Mouse (Mus musculus): Measurements from ENCODE around the gene Plekhd1. TPM values are rescaled to one million over a fixed set of nuclear protein-coding genes. Genes with fewer than 3 reads are reported as not detected.

Plekhd1 gene
- 5.6 and 6.9 TPM in 2 replicates for polyA plus RNA-seq (2015; fragmentation: Nextera tagmentation; extraction: Ambion mirVana)

DNA sequence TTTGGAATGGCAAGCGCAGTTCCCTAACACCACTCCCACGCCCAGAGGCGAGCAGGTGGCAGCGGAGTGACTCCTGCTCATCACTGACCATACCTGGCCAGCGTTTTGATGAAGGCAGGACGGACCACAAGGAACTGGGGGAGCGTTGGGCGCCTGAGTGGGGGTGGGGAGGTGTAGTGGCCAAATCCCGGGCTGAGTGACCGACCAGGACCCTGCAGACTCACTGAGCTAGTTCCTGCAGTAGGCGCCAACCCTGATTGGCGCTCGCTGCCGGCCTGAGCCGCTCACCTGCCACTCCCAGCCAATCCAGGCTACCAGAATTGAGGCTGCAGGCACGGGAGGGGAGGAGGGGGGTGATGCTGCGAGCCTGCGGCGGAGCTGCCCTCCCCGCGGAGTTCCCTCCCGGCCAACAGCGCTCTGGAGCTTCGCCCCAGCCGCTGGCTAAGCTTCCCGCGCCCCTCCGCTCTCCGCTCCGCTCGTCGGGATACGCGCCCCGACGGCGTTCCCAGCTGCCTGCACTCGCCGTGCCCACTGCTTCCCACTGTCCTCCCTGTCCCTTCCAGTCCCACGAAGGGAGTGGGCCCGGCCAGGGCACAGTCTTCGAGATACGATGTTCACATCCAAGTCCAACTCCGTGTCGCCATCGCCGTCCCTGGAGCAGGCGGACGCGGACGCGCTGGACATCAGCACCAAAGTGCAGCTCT, at the start of gene Plekhd1:
Plekhd1 (plus strand) TSS at position 323 of the 704 bp plus-strand sequence.
- H3K36me3 ChIP-seq, result no peaks in the 10 kb centered on the region
- ATAC-seq (ENCODE audit: insufficient read depth, low FRiP score, low read depth), result peak; percentile 80
- peak within 1 kb of the TSS; percentile 40 for H3K9ac ChIP-seq
- WGBS, result 2% methylated on average over 44 of the region's 52 CpGs
- no peaks in the 10 kb centered on the region for H3K9me3 ChIP-seq
- peaks cover 28% of the 10 kb centered on the region for H3K27me3 ChIP-seq (replicated peaks)
- H3K4me2 ChIP-seq, result peak within 1 kb of the TSS; percentile 83
- H3K27ac ChIP-seq, result no peak within 1 kb of the TSS
- peak within 1 kb of the TSS; percentile 47 for H3K4me3 ChIP-seq (replicated peaks)
- peaks cover 17% of the 10 kb centered on the region for H3K4me1 ChIP-seq

- H3K9me3 ChIP-seq, result no peaks in the 10 kb centered on the region
- H3K27me3 ChIP-seq (replicated peaks), result no peaks in the 10 kb centered on the region
- H3K36me3 ChIP-seq, result peaks cover 16% of the 10 kb centered on the region
- peak; percentile 65 for ATAC-seq (ENCODE audit: insufficient read depth, low FRiP score, low read depth)
- peaks cover 17% of the 10 kb centered on the region; the same call in 1 of the 2 replicates for H3K4me1 ChIP-seq
- peak overlapping the region; percentile 87 for H3K9ac ChIP-seq
- peak overlapping the region; percentile 80 for H3K4me2 ChIP-seq
- peak overlapping the region; percentile 90 for H3K27ac ChIP-seq
- WGBS, result 3% methylated on average over 48 of the region's 48 CpGs
- peak overlapping the region; percentile 73 for H3K4me3 ChIP-seq (replicated peaks)
These were observed 49.4 kb upstream of the Plekhd1 start for GRCm38 (mm10) chr12:80642725-80643692.

GRCm38 (mm10) chr12:80643693-80644505, 48.5 kb upstream of the Plekhd1 start, which contains the start of the genes Slc39a9 and Erh:
Gene Slc39a9, plus strand, starts transcription at chr12:80643883.
Gene Erh, minus strand, starts transcription at chr12:80644341.
- ATAC-seq (ENCODE audit: insufficient read depth, low FRiP score, low read depth), result peak; percentile 95
- Histone ChIP-seq H3K27me3 (replicated peaks) (no peaks in the 10 kb centered on the region), H3K36me3 (peaks cover 11% of the 10 kb centered on the region), H3K9me3 (no peaks in the 10 kb centered on the region), H3K4me1 (peaks cover 17% of the 10 kb centered on the region; the same call in 1 of the 2 replicates), H3K4me3 (replicated peaks) (peak within 1 kb of the TSS; percentile 73), H3K4me2 (peak within 1 kb of the TSS; percentile 80), H3K9ac (peak within 1 kb of the TSS; percentile 87), H3K27ac (peak within 1 kb of the TSS; percentile 90)
- under 1% methylated on average over 50 of the region's 50 CpGs for WGBS

DNA sequence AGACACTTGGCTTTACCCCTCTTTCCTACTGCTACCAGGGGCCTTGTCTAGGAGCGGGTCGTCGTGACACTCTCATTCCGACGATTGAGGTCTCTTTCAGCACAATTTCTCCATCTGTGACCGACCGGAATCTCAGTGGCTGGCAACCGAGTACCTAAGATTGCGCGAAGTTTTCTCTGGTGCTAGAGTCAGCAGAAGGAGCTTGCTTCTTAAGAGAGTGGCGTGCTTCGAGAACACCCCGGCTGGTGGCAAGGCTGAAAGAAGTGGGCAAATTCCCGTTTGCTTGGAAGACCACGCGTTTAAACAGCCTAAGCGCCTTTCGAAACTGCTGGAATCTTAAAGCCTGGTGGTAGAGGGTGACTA, 47.9 kb upstream of the Plekhd1 start:
- Histone ChIP-seq H3K27me3 (replicated peaks) (no peaks in the 10 kb centered on the region), H3K27ac (peak overlapping the region; percentile 46; the same call in 1 of the 2 replicates), H3K4me2 (peak overlapping the region; percentile 68), H3K4me1 (peaks cover 17% of the 10 kb centered on the region; the same call in 1 of the 2 replicates), H3K9me3 (no peaks in the 10 kb centered on the region), H3K9ac (peak overlapping the region; percentile 35), H3K36me3 (peaks cover 7% of the 10 kb centered on the region), H3K4me3 (replicated peaks) (peak overlapping the region; percentile 73)
- no peak for ATAC-seq (ENCODE audit: insufficient read depth, low FRiP score, low read depth)
- WGBS, result 6% methylated on average over 18 of the region's 18 CpGs

GRCm38 (mm10) chr12:80646377-80646776, 46.0 kb upstream of the Plekhd1 start:
- 88% methylated on average over 3 of the region's 3 CpGs for WGBS
- Histone ChIP-seq H3K36me3 (no peaks in the 10 kb centered on the region), H3K4me3 (replicated peaks) (0 out of 2 replicates have a peak overlapping the region, but pooled peaks have one; percentile 23), H3K4me2 (peak overlapping the region; percentile 68), H3K9ac (no peak overlapping the region), H3K9me3 (no peaks in the 10 kb centered on the region), H3K27me3 (replicated peaks) (no peaks in the 10 kb centered on the region), H3K4me1 (peaks cover 17% of the 10 kb centered on the region; the same call in 1 of the 2 replicates), H3K27ac (no peak overlapping the region)
- ATAC-seq (ENCODE audit: insufficient read depth, low FRiP score, low read depth), result no peak

DNA sequence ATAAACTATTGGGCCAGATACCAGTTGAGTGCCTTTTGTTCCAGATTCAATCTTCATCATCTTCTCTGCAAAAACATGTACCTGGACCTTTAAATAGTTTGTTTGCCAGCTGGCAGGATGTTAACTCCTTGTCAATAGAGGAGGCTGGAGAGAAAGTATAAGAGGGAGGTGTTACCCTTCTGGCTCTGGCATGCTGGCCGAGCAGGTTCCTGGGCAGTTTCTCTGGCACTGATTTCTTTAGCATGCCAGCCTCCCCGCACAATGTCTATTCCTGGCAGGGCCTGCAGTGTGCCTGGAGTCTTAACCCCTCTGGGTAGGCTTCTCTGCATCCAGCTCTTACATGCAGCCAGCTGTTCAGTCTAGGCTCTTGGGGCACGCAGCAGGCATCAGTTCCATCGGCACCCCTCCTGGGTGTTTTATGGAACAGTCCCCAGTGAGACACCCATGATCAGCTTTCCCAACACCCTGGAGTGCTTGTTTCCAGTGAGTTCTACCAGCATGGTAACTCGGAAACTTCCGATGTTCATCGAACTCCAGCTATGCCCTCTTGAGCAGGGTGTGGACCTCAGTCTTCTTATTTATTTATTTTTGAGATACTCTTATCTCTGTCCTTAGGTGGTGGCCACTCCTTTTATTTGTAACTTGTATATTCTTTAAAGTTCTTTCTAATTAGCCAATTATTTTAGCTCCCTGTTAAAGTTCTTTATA, 38.3 kb upstream of the Plekhd1 start:
- H3K27ac ChIP-seq, result 0 out of 2 replicates have a peak overlapping the region, but pooled peaks have one; percentile 38
- ATAC-seq (ENCODE audit: insufficient read depth, low FRiP score, low read depth), result peak; percentile 22; the same call in 1 of the 2 replicates

DNA sequence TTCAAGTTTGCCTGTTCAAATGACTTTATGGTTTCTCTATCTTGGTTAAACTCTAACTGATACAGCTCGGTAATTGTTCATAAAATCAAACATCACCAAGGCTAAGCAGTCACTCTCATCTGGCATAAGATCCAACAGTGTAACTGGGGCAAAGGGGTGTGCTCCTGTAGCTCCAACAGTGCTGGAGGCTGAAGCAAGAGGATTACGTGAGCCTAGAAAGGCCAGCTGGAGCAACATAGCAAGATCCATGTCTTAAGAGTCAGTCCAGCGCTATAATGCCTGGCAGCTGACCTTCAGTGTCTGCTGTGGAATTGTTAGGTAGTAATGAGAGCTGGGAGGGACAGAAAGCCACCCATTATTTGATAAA, 37.7 kb upstream of the Plekhd1 start:
- no peak overlapping the region for H3K4me2 ChIP-seq
- no peak overlapping the region for H3K4me3 ChIP-seq (replicated peaks)
- H3K9ac ChIP-seq, result no peak overlapping the region
- no peaks in the 10 kb centered on the region for H3K27me3 ChIP-seq (replicated peaks)
- H3K27ac ChIP-seq, result peak overlapping the region; percentile 3; the same call in 1 of the 2 replicates
- ATAC-seq (ENCODE audit: insufficient read depth, low FRiP score, low read depth), result peak; percentile 70
- H3K36me3 ChIP-seq, result no peaks in the 10 kb centered on the region
- 74% methylated on average over 3 of the region's 3 CpGs for WGBS
- H3K4me1 ChIP-seq, result no peaks in the 10 kb centered on the region
- H3K9me3 ChIP-seq, result no peaks in the 10 kb centered on the region

More for the DNA sequence above, 38.3 kb upstream of the Plekhd1 start:
- Histone ChIP-seq H3K36me3 (no peaks in the 10 kb centered on the region), H3K4me2 (peak overlapping the region; percentile 19; the same call in 1 of the 2 replicates), H3K27me3 (replicated peaks) (no peaks in the 10 kb centered on the region), H3K9me3 (no peaks in the 10 kb centered on the region), H3K4me1 (no peaks in the 10 kb centered on the region), H3K9ac (no peak overlapping the region), H3K4me3 (replicated peaks) (no peak overlapping the region)
- WGBS, result 72% methylated on average over 7 of the region's 7 CpGs

DNA sequence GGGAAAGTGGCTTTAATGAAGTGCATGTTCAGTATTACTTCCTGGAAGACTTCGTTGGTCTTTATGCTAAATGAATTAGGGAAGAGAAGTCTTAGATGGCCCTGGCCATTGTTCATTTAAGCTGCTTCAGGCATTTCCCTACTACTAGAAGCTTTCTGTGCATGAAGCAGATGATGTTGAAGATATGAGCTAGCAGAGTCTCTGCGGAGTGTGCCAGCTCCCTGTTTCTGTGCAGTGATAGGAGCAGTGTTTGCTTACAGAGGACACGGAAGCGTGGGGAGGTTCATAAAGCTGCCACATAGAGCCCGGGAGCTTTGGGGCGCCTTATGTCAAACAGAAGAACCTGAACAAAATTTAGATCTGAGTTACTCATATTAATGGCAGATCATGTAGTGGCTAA, 33.7 kb upstream of the Plekhd1 start:
- H3K36me3 ChIP-seq, result peaks cover 9% of the 10 kb centered on the region
- ATAC-seq (ENCODE audit: insufficient read depth, low FRiP score, low read depth), result no peak
- H3K27ac ChIP-seq, result no peak overlapping the region
- H3K4me1 ChIP-seq, result no peaks in the 10 kb centered on the region
- no peaks in the 10 kb centered on the region for H3K9me3 ChIP-seq
- WGBS, result 72% methylated on average over 6 of the region's 6 CpGs
- H3K4me2 ChIP-seq, result no peak overlapping the region
- no peak overlapping the region for H3K4me3 ChIP-seq (replicated peaks)
- no peaks in the 10 kb centered on the region for H3K27me3 ChIP-seq (replicated peaks)
- H3K9ac ChIP-seq, result no peak overlapping the region

DNA sequence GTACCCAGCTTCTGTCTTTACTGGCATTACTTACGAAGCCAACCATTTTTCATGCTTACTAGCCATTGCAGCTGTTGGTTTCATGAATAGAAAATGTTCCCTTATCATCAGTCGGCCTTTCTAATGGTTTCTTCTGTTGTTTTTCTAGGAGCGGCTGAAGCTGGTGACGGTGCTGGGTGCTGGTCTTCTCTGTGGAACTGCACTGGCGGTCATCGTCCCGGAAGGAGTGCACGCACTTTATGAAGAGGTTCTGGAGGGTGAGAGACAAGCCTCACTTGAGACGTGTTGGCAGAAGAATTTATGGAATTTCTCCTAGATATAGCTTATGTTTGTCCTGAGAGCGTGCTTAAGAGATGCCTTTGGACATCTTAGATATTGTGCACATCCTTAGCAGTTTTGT, 30.1 kb upstream of the Plekhd1 start:
- Histone ChIP-seq H3K27ac (no peak overlapping the region), H3K36me3 (peaks cover 11% of the 10 kb centered on the region), H3K9me3 (no peaks in the 10 kb centered on the region), H3K4me2 (no peak overlapping the region), H3K27me3 (replicated peaks) (no peaks in the 10 kb centered on the region), H3K9ac (no peak overlapping the region), H3K4me1 (no peaks in the 10 kb centered on the region), H3K4me3 (replicated peaks) (no peak overlapping the region)
- no peak for ATAC-seq (ENCODE audit: insufficient read depth, low FRiP score, low read depth)
- WGBS, result 86% methylated on average over 10 of the region's 10 CpGs

- no peak overlapping the region for H3K4me2 ChIP-seq
- H3K27me3 ChIP-seq (replicated peaks), result no peaks in the 10 kb centered on the region
- H3K27ac ChIP-seq, result no peak overlapping the region
- H3K4me3 ChIP-seq (replicated peaks), result no peak overlapping the region
- H3K9me3 ChIP-seq, result no peaks in the 10 kb centered on the region
- ATAC-seq (ENCODE audit: insufficient read depth, low FRiP score, low read depth), result no peak; the same call in 1 of the 2 replicates
- peaks cover 12% of the 10 kb centered on the region for H3K36me3 ChIP-seq
- 46% methylated on average over 2 of the region's 2 CpGs for WGBS
- H3K9ac ChIP-seq, result no peak overlapping the region
- no peaks in the 10 kb centered on the region for H3K4me1 ChIP-seq
These were observed 28.5 kb upstream of the Plekhd1 start for GRCm38 (mm10) chr12:80663935-80664334.
